Mouse (Mus musculus) brain, embryonic 14.5 days (tissue): ENCODE measurements around the gene 1700030K09Rik. TPM values are rescaled to one million over a fixed set of nuclear protein-coding genes. Genes with fewer than 3 reads are reported as not detected.

Experiments used
- DNase-seq: peaks from one replicate; pipeline ENCODE4 v3.0.0-alpha.2; 2011; ENCODE audit warnings: low read depth
- CTCF ChIP-seq: fragments of 200-500 bp; IDR thresholded peaks from 2 replicates; pipeline ENCODE4 v1.5.1; 2012; ENCODE audit warnings: inconsistent platforms, mild to moderate bottlenecking, moderate library complexity, borderline replicate concordance; ENCODE audit not compliant: insufficient read depth, insufficient read length; ENCODE audit errors: extremely low read depth
- POLR2A ChIP-seq: fragments of 200-500 bp; IDR thresholded peaks from 2 replicates; pipeline ENCODE4 v1.6.1; 2012; ENCODE audit warnings: mild to moderate bottlenecking, inconsistent platforms, borderline replicate concordance; ENCODE audit not compliant: poor library complexity, insufficient read depth, insufficient read length, severe bottlenecking; ENCODE audit errors: extremely low read depth
- polyA plus RNA-seq: library from polyadenylated mRNA; depleted of rRNA; stranded (reverse); fragments of >200 nt; gene quantifications from 2 replicates; pipeline ENCODE4 v1.2.3, GENCODE M21; 2012

1700030K09Rik gene
- polyA plus RNA-seq, 1 experiment = 18.7 TPM

DNA sequence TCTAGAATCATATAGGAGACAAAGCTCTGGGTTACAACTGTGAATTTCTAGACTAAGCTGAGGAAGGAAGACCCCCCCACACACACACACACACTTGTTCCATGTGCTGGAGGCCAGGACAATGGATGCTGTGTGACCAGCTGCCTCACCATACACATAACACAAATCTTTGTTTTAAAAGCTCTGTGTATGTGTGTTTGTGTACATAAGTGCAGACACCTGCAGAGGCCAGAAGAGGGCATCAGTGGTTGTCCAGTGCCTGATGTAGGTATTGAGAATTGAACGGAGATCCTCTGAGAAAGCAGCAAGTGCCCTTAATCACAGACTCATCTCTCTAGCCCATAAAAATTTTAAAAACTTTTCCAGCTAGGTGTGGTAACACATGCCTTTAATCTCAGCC, 20.8 kb upstream of the 1700030K09Rik start:
- peak; percentile 10 for DNase-seq

DNA sequence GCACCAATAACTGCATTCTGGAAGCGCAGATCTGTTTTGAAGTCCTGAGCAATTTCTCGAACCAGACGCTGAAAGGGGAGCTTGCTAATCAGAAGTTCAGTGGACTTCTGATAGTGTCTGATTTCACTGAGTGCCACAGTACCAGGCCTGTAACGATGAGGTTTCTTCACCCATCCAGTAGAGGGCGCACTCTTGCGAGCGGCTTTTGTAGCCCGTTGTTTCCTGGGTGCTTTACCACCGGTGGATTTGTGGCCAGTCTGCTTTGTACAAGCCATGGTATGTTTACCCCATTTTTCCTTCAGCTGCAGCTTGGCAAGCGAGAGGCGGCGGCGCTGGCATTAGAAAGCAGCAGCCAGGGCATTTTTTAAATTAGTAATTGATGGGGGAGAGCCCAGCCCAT, 14.0 kb upstream of the 1700030K09Rik start:
- TF ChIP-seq CTCF (peak; percentile 27; the same call in 1 of the 2 replicates), POLR2A (no peak)
- DNase-seq = no peak

More for the DNA sequence above, 20.8 kb upstream of the 1700030K09Rik start:
- TF ChIP-seq POLR2A (no peak), CTCF (peak; percentile 18; the same call in 1 of the 2 replicates)

- DNase-seq = peak; percentile 26
- TF ChIP-seq POLR2A (no peak), CTCF (no peak)
These were observed 8.7 kb upstream of the 1700030K09Rik start for GRCm38 (mm10) chr8:72434952-72435351.

GRCm38 (mm10) chr8:72438248-72439015, 5.2 kb upstream of the 1700030K09Rik start:
- TF ChIP-seq CTCF = no peak
- no peak for DNase-seq

GRCm38 (mm10) chr8:72443994-72444350, 292 bp downstream of the 1700030K09Rik start:
- no peak for DNase-seq
- no peak for TF ChIP-seq POLR2A
- TF ChIP-seq CTCF = no peak

GRCm38 (mm10) chr8:72445071-72445470, 1.4 kb downstream of the 1700030K09Rik start:
- no peak for DNase-seq
- no peak for TF ChIP-seq POLR2A
- TF ChIP-seq CTCF = no peak

DNA sequence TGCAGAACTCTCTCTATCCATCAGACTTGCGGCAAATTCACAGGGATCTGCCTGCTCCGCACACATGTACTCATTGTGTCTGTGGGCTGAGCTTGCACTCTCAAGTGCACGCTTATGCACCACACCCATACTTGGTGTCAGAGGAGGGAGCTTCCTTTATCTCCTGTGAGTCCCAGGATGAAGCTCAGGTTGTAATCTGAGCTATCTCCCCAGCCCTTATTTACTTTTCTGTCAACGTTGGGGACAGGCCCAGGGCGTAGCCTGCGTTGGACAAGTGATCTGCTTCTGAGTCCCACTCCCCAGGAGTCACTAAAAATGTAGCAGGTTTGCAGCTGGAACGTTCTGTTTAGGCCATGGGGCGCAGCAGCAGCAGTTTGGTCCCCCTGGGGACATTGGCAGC, 7.8 kb downstream of the 1700030K09Rik start:
- TF ChIP-seq POLR2A = no peak
- TF ChIP-seq CTCF = no peak
- DNase-seq = no peak

DNA sequence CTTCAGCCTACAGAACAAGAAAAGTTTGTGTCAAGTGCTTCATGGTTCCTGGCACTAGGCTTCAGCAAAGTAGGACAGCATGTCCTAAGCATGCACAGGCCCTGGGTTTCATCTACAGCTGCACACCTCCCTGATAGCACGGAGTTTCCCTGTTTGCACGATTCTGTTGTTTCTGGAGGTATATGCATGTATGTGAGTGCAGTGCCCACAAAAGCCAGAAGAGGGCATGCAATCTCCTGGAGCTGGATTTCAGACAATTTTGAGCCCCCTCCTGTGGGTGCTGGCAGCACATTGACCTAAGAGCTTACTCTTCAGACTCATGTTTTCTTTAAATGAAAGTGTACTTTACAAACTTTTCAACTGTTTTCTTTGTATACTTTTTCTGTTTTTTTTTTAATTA, 10.2 kb downstream of the 1700030K09Rik start:
- TF ChIP-seq POLR2A (no peak), CTCF (peak; percentile 1; the same call in 1 of the 2 replicates)
- DNase-seq = no peak

- no peak for DNase-seq
- no peak for TF ChIP-seq CTCF
These were observed 11.6 kb downstream of the 1700030K09Rik start for GRCm38 (mm10) chr8:72455317-72455716.

GRCm38 (mm10) chr8:72457806-72458205, 14.1 kb downstream of the 1700030K09Rik start:
- TF ChIP-seq CTCF = no peak
- TF ChIP-seq POLR2A = no peak
- no peak for DNase-seq

DNA sequence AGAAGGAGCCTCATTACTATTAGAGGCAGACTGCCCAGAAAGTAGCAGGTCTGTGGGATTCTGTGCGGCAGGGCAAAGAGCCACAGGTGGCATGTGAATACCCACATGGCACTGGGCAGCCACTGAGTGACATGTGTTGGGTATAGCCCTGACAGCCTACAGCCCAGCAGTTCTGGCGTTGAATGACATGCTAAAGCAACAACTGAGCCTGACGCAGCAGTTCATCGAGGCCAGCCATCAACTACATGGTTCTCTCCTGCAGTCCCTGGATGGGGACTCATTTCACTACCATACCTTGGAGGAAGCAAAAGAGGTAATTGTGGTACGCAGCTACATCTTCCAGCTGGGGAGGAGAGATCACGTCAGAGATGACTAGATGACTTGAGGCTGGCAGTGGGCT, 14.8 kb downstream of the 1700030K09Rik start:
- DNase-seq = no peak
- TF ChIP-seq POLR2A = no peak
- no peak for TF ChIP-seq CTCF

GRCm38 (mm10) chr8:72459881-72460533, 16.3 kb downstream of the 1700030K09Rik start:
- no peak for DNase-seq
- TF ChIP-seq CTCF (no peak), POLR2A (no peak)

GRCm38 (mm10) chr8:72464211-72464610, 20.5 kb downstream of the 1700030K09Rik start:
- TF ChIP-seq CTCF (no peak), POLR2A (no peak)
- DNase-seq = no peak
